Mouse (Mus musculus) adrenal gland, postnatal 4 days (tissue): Measurements from ENCODE around the gene Sult2a3. TPM values are rescaled to one million over a fixed set of nuclear protein-coding genes. Genes with fewer than 3 reads are reported as not detected.
"Not testable (repeated sequence)": the region's sequence is repeated elsewhere in the genome, so short reads cannot be mapped to it uniquely, and the experiment has no call there.

Experiments
- DNase-seq, 2 experiments: peaks; one replicate each; pipeline ENCODE4 v3.0.0; 2021 to 2022; ENCODE audit warnings: low spot score in 2 of 2, mixed read lengths in 2 of 2
- long read RNA-seq, 2 experiments: library from polyadenylated mRNA; stranded (forward); transcript quantifications; one replicate each; pipeline ENCODE4 v2.0.0; 2021
- total RNA-seq, 2 experiments: library from RNA; stranded (reverse); gene quantifications; 2 replicates each; pipeline ENCODE4 v1.2.3; 2021

Gene Sult2a3
- total RNA-seq = under 1 TPM in 1 of 2 experiments, not detected in 1; 0.90 TPM
- long read RNA-seq, experiment 1, partial matches to known transcripts = 0 of 1 reads
- long read RNA-seq, experiment 1, other reads (novel, unspliced or antisense) = 1 of 1 reads
- long read RNA-seq, experiment 2 = 0 reads

GRCm38 (mm10) chr7:14122944-14123343, at the start of gene Sult2a3:
TSS of gene Sult2a3 (minus strand) at chr7:14123044.
- no peak for DNase-seq

DNA sequence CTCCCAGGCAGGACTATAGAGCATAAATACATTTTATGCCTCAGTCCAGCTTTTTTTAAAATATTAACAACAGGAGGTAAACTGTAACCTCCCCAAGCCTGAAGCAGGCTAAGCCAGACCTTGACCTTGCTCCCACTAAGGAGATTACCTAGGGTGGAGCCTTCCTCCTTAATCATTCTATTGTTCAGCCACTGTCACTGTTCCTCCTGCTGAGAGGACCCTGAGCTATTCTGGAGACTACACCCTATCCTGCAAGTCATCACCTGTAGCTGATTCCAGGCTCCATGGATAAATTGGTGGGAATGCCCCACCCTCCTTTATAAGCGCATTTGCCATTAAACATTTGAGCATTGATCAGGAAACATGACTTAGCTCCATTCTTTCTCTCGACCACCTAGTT, 2.4 kb downstream of the Sult2a3 start:
- DNase-seq = no peak

DNA sequence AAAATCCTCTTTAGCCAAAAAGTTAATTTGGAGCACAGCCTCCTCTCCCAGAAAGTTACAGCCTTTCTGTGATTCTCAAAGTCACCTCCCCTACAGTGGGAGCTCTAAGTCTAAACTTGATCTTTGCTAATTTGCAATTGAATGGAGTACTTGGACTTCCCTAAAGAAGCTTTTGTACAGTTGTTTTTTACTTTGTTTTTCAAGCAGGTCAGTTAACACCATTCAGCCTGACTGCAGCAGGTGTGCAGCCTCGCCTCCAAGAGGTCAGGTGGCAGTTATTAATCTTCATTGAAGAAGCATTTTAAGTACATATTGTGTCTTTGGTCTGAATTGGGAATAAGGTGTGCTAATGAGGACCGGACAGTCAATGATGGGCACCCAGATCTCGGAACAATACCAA, 3.0 kb downstream of the Sult2a3 start:
- not testable (repeated sequence) for DNase-seq

GRCm38 (mm10) chr7:14116761-14117160, 6.1 kb downstream of the Sult2a3 start:
- DNase-seq = no peak

DNA sequence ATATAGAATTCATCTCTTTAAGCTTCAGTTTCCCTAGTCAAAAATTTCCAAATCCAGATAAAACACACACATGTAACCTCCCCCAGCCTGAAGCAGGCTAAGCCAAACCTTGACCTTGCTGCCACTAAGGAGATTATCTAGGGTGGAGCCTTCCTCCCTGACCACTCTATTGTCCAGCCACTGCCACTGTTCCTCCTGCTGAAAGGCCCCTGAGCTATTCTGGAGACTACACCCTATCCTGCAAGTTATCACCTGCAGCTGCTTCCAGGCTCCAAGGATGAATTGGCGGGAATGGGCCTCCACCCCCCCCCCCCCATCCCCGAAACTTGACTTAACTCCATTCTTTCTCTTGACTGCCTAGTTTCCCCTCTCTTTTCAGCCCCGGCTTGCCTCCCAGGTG, 8.4 kb downstream of the Sult2a3 start:
- not testable (repeated sequence) for DNase-seq

DNA sequence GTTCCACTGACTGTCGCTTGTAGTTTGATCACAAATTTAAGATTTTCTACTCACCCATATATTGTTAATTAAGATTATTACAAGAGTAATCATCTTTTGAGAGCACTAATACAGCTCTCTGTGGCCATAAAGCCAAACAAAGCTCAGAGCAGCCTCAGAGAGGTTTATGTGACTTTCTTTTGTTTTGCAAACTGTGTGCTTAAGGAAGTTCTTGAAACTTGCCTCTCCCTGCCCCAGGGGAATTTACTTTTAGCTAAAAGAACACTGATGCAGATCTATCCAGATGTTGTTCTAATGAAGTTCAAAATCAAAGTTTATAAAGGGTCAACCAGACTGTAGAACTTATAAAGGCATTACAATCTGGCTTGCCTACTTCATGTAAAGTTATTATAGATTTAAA, 75.0 kb downstream of the Sult2a3 start:
- not testable (repeated sequence) for DNase-seq

- DNase-seq = not testable (repeated sequence)
Measured at GRCm38 (mm10) chr7:14030831-14031230, 92.0 kb downstream of the Sult2a3 start.

Other genes with a start within 250 kb of the Sult2a3 start
- gene Sult2a4, start 133.4 kb downstream of the Sult2a3 start, total RNA-seq = under 1 TPM in 1 of 2 experiments, not detected in 1; 0.40 TPM
- gene Sult2a6, start 131.8 kb upstream of the Sult2a3 start, total RNA-seq = 1 to 10 TPM in 1 of 2 experiments, not detected in 1; 2.4 TPM
- gene Obox8, start 210.5 kb upstream of the Sult2a3 start, total RNA-seq = not detected